Mouse (Mus musculus): ENCODE measurements around the gene Fars2.
A peak's percentile ranks its signal among the peaks of the same experiment; 100 is the strongest.
"Not testable (repeated sequence)": the region's sequence is repeated elsewhere in the genome, so short reads cannot be mapped to it uniquely, and the experiment has no call there.

Gene Fars2

DNA sequence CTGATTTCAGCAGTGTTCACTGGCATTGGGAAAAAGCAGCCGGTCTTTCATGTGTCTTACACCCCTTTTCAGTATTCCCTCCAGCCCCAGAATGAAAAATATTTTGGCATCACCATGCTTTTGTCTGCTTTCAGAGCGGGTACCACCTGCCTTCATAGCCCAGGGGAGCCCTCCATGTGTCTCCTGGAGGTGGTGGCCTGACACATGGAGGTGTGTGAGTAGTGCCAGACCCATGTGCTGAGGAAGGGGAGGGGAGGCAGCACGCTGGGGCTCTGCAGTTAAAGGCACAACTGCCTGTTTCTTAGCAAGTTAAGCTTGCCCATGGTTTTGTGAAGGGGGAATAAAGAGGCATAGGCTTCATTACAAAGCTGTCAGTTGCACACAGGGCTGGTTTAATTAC, 176.3 kb downstream of the Fars2 start:
- no peak for ATAC-seq (ENCODE audit: low TSS enrichment)

DNA sequence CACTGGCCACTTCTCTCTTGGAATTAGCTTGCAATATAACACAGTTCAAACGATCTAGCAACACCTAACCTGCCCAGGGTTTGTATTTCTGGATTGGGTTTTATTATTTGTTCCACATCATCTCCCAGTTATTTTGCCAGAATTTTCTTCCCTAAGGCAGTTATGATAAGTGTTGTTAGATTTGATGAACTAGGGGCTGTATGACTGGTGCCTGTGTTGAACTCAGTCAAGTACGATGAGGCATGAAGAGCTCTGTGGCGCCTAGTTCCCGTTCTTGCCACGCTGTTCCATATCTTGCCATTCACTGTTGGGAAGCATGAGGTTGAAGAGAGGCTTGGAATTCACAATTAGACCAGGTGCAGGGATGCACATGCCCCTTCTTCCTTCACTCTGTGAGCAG, 177.3 kb downstream of the Fars2 start:
- ATAC-seq (ENCODE audit: low TSS enrichment) = no peak

DNA sequence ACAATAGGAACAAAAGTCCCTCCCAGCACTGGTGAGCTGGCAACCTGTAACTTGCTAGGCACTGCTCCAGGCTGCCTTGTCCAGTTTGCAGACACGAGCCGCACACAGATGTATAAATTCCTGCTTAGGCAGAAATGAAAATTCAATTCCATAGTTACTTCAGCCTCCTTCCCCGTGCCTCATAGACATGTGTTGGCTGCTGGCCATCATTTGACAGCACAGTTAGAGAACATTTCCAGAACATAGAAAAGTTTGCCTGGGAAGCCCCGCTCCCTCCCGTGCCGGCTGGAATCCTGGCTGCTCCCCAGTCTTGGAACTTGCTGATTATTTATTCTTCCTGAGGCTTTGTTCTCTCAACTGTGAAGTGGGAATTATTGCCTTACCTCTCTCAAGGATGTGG, 178.6 kb downstream of the Fars2 start:
- ATAC-seq (ENCODE audit: low TSS enrichment) = peak; percentile 60

DNA sequence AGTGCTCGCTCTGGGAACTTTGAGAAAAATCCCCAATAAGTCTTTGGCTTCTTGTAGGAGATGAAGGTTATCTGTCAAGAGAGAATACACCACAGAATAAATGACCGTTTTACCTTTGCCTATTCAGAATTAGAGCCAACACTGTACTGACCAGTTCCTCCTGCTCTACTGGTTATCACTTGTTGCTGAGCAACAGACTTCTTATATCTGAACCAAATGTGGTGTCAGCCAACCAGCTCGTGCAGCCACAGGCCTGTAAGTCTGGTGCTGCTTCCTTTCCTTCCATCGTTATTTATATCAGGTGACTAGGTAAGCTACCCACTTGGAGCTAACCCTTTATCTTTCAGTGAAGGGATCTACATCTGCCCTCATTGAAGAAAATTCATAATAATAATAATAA, 179.4 kb downstream of the Fars2 start:
- ATAC-seq (ENCODE audit: low TSS enrichment) = no peak

DNA sequence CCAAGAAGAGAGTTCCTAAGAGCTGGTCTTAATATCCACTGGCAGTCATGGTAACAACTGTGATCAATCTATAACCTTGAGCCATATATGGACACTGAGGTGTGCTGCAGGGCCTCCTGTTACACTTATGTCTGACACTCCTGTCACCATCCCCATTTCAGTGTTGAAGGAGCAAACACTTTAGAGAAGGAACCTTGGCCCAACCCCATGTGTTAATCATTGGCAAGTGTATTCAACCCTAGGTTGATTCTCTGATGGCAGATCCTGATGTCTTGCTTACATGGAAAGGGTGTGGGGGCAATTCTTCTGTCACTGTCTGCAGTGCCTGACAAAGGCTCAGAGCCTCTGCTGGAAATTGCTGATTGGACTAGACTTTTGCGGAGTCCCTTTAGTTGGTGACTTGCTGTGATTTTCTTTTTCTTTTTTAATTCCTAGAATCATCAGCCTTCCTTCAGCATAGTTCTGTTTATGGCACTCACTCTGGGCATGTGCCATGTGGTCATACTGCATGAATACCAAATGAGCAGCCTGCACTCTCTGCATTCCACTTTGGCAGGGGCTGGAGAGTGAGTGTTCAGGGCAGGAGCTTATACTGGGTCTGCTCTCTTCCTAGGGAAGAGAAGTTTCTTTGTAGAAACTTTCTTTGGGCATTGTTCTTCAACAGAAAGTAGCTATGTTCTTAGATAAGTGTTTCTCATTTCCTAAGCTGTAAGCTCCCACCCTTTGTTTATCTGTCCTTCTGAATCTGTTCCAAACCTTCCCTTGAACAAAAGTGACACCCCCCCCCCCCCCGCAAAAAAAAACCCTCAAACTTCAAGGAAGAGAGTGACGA, 181.0 kb downstream of the Fars2 start:
- ATAC-seq (ENCODE audit: low TSS enrichment) = peak; percentile 82

DNA sequence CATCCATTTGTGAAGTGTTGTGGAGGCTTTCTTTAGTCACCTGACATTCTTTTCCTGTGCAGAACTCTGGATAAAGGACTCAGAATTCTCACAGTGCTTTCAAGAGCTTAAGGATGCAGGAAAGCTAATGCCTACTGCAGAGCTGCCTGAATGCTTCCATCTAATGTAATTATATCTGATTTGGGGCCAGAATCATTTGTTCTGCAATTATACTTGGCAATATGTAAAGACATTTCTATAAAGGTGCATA, 181.5 kb downstream of the Fars2 start:
- ATAC-seq (ENCODE audit: low TSS enrichment) = peak; percentile 39; the same call in 1 of the 2 replicates

DNA sequence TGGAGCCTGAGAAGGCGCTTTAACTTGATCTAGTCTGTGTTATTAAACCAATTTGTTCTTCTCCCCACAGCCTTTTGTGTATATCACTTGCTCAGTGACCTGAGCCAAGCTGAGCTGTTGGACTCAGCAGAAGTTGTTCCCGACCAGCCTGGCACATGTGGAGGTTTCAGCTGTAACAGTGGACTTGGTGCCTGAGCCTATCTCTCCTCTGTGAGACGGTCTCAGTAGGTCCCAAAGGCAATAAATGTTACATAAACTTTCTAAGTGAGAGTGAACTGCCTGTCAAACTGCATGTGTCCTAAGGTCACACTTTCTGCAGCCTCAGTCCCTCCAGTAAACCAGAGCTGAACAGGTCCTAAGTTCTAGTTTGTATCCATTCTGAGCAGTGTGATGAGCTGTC, 185.6 kb downstream of the Fars2 start:
- no peak for ATAC-seq (ENCODE audit: low TSS enrichment)

DNA sequence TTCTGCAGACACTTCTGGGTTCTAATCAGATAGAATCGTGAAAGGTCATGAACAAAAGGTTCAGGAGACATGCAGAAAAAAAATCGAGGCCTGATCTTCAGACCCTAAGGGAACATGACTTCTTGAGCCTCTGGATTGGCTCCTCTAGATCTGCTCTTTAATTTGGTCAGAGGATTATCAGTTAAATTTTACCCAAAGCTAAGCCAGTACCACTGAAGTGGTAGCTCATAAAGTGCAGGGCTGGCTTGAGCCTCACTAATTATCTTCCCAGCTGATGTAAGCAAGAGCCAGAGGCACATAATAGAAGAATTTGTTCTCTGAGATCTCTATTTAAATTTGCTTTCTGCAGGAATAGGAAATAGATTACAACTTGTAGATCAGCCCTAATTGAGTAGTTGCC, 188.1 kb downstream of the Fars2 start:
- ATAC-seq (ENCODE audit: low TSS enrichment) = no peak

DNA sequence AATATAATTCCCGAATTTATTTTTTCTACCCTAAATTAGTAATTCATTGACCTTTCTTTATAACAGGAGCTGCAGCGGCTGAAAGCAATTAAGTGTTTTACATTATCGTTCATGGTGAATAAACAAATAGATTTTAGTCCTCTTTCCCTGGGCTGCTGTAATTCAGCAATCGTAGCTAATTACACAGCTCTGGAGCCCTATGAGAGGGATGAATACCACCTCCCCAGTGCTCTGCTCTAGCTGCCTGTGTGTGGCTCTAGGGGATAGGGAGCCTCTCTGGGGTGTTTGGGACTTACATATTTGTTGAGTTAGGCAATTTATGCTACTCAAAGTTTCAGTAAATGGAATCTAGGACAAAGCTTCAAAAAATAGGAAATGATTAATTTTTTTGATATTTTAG, 190.2 kb downstream of the Fars2 start:
- ATAC-seq (ENCODE audit: low TSS enrichment) = no peak

DNA sequence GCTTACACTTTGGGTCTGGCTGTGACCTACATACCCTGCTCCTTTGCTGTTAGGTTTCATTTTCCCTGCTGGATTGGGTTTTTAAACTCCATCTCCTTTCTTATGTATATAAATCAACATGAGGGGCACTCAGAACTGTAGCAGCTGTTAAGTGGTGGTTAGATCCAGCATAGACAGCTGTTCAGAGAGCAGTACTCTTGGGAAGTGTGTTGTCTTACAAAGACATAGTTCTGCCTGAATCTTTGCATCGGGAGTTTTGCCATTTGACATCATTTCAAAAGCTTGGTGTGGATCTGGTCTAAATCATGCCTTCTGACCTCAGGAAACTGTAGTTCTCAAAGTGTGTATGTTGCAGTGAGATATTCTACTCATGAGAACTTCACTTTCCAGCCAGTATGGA, 191.9 kb downstream of the Fars2 start:
- ATAC-seq (ENCODE audit: low TSS enrichment) = peak; percentile 36; the same call in 1 of the 2 replicates

DNA sequence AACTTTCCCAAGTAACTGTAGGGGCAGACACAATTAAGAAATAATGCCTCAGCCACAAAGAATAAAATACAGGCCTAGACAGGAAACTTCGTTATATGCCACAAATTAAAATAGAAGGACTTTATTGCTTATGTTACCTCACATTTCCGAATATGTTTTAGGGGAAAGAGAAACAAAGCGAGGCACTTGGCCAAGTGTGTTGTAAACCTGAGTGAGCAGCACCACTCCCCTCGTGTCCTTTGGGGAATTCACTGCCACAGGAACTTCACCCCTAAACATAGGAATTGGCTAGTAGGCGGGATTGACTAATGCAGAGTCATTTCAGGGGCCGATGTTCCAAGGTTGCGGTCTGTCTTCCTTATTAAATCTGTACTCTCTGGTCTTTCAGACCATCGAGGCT, 197.0 kb downstream of the Fars2 start:
- no peak for ATAC-seq (ENCODE audit: low TSS enrichment)

DNA sequence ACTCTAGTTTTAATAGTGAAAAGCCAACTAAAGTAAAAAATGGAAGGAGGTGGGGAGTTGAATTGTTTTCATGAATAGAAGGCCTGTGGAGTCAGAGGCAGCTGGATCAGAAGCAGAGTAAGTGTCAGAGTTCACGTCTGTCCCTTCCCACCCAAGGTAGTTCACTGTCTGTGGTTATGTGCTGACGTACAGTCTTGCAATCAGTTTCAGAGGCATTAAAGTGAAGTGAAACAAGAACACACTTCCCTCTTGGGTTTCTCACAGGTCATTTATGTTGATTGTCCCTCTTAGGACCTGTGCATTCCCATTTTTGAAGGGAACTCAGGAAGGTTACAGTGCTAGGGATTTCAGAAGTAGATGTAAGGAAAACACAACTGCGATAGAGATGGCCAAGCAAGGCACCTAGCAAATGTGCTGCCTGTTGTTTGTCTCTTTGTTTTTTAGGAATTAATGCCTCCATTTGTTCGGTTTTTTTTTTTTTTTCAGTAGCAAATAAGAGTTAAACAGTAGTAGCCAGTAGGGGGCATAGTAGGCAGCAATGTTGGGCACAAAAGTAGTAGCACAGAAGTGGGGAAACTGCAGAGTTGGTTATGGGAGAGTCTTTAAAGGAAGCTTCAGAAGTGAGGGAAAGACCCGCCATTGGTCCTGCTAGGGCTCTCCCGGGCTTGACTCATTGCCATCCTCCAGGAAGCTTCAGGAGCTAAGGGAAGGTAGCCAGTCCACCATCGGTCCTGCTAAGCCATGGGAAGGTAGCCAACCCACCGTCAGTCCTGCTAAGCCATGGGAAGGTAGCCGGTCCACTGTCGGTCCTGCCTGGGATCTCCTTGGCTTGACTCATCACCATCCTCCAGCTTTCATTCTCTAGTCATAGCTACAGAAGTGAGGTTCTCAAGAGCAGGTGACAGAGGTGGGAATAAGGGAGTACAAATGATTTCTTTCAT, 197.9 kb downstream of the Fars2 start:
- 0 out of 2 replicates have a peak, but pooled peaks have one; percentile 27 for ATAC-seq (ENCODE audit: low TSS enrichment)

DNA sequence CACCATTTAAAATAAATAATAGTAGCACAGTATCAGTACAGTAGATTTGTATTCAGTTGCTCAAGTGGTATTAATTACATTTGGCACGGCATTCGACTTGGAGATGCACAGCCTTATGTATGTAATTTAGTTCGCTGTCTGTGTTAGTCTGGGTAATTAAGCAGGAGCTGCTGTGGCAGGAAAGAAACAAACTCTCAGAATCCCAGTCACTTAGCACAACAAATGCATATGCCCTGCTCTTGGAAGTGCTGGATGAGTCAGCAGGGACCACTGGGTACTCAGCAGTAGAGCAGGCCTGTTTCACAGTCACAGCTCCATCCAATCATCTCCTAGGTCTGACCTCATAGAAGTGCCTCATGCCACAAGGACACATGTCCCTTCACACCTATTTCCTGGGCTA, 200.6 kb downstream of the Fars2 start:
- no peak for ATAC-seq (ENCODE audit: low TSS enrichment)

DNA sequence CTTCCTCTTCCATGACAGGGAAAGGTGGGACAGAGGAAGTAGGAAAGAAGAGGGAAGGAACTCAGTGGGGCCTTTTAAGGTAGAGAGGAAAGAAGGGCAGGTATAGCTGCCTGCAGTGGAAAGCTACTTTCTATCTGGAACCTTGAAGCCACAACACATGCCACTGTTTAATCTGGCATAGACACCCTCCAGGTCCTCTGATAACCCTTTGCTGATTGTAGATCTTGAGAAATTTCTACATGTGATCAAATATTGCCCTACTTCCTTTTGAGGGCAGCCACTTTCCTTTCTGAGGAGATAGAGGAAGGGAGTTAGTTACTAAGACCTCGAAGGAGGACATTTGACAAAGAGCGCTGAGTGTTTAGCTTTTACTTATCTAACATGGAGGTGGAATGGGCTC, 207.4 kb downstream of the Fars2 start:
- no peak for ATAC-seq (ENCODE audit: low TSS enrichment)

DNA sequence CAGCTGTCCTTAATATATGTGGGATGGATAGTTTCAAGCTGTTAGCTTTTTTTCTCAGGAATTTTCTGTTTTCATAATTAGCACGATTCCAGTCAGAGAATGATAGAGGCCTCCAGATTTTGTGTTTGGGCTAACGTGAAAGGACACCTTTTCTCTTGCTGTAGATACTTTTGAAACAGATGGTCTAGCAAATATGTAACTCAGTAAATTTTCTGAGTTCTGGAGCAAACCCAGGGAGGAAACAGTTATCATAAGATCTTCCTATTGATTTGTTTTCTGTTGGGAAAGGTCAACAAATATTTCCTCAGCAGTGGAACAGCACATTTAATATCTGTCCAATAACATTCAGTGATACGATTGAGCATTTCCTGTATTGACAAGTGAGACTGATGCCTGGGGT, 209.3 kb downstream of the Fars2 start:
- ATAC-seq (ENCODE audit: low TSS enrichment) = peak; percentile 50; the same call in 1 of the 2 replicates

DNA sequence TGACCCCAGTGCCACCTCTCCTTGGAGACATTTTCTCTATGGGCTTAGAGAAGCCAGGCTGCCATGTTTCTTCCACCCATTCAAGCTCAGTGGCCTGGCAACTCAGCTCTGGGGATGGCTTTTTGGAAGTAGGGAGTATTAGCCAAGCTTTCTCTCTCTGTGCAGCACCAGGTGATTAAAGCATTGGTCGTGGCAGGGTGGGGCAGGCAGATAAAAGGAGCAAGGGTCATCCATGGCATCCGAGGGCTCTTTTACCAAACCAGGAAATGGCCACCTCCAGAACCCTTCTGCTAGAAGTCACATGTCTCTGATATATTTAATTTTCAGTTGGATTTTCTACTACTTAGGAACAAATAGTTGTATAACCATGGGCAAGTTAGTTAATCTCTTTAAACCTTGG, 212.7 kb downstream of the Fars2 start:
- ATAC-seq (ENCODE audit: low TSS enrichment) = no peak

DNA sequence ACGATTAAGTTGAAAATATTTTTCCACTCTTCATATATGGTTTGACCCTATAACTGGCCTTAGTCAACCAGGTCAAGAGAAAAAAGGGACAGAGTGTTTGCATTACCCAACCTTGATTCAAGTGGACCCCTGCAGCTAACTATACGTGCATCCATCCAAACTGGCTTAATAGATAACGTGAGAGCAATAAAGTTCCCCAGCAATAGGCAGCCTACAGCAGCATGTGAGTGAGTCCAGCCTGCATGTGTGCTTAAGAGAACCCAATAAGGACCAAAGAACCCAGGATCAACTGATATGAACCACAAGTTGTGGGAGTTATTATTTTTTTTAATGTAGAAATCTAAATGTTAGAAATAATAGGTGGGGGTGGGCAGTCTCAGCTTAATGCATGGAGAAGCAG, 213.3 kb downstream of the Fars2 start:
- ATAC-seq (ENCODE audit: low TSS enrichment) = no peak

DNA sequence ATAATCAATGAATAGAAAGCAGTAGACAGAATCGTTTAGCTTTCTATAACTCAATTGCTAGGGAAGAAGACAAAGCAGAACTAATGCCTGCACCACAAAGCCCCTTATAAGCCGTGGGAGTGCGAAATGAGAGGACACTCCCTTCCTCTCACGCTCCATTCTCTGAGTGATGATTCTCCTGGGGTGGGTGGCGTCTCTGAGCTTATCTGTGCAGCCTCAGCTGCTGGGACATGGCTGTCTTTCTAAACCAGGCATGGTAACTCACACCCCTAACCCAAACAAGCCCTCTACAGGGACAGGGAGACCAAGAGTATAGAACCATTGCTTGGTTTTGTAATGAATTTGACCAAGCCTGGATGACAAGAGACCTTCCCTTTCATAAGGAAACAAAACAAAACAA, 217.5 kb downstream of the Fars2 start:
- ATAC-seq (ENCODE audit: low TSS enrichment) = no peak

DNA sequence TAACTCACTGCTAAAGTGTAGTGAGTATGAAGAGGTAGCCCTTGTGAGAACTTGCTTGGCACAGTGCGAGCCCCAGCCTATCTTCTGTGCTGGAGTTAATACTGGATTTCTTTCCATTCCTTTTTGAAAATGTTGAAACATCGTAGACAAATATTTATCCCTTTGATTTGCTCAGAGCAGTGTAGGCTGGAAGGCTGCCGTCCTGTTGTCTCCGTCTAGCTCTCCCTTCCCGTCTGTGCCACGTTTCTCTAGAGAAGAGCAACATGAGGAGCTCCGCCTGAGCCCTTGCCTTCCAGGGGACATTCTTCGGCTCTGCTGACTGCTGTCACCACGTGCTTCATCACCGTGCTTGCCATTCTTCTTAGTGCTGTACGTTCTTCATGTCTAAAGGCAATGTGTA, 234.3 kb downstream of the Fars2 start:
- no peak for ATAC-seq (ENCODE audit: low TSS enrichment)

DNA sequence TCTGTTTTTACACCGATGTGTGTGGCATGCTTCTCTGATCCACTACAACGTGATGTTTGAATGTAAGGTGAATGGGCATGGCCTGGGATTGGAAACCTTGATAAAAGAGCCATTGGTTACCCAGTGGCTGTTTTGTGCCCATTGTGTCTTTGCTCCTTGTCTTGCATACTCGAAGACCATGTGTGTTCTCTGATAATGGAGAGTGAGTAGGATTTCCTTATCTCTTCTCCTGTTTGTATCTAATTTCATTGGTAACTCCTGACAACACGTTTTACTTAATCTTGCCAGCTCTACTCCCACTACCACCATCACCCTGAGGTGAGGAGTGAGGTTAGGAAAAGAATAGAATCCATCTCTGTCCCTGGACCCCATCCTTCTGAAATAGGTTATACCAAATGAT, 240.3 kb downstream of the Fars2 start:
- ATAC-seq (ENCODE audit: low TSS enrichment) = no peak

DNA sequence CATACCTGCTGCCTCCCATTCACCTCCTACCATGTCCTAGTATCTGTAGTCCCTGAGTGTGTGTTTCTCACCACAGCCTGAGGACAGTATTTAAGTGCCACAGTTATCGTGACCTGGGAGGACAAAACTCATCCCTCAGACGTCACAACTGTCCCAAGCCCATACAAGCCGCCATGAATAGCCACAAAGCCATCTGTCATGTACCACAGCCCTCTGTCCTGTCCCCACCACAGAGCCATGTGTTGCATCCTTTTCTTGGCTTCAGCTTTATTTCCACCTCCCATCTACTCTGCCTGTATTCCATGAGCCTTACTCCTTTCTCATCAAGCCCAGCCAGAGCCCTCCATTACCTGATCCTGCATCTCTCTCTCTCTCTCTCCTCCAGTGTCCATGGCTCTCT, 244.2 kb downstream of the Fars2 start:
- ATAC-seq (ENCODE audit: low TSS enrichment) = no peak

DNA sequence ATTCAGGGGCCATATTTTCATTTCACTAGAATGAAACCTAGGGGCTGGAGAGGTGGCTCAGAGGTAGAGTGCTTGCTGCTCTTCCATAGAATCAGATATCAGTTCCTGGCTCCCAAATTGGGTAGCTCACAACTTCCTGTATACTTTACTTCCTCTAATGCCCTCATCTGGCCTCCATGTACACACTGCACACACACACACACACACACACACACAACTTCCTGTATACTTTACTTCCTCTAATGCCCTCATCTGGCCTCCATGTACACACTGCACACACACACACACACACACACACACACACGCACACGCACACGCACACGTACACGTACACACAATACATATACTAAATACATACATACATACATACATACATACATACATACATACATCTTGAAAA, 248.5 kb downstream of the Fars2 start:
- not testable (repeated sequence) for ATAC-seq (ENCODE audit: low TSS enrichment)

DNA sequence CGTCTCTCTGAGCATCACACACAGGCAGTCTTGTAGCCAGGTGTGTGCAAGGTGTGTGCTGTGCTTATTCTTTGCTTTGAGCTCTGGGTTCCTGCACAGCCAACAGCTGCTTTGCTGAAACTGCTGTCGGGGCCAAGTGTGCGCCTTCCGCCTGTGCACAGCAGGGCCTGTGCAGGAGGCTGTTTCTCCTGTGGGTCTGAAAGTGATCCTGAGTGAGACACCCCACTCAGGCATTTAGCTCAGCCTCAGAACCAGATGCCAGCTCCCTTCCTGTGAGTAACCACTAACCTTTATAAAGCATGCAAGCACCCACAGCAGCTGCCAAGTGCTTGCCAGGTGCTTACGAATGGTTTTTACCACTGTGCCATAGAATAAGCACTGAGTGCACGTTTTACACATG, 249.1 kb downstream of the Fars2 start:
- peak; percentile 14; the same call in 1 of the 2 replicates for ATAC-seq (ENCODE audit: low TSS enrichment)

Measured in frontal cortex, adult (tissue).